Mouse (Mus musculus): Measurements from ENCODE around the gene Cela2a. TPM values are rescaled to one million over a fixed set of nuclear protein-coding genes. Genes with fewer than 3 reads are reported as not detected.
"Not testable (repeated sequence)": the region's sequence is repeated elsewhere in the genome, so short reads cannot be mapped to it uniquely, and the experiment has no call there.

Cela2a gene
- total and polyA plus RNA-seq, 3 experiments = 0.62 TPM; not detected in 2

- intact Hi-C loops (cut with DNase I) = no loop called here
Measured at GRCm38 (mm10) chr4:141781201-141781985, 44.6 kb downstream of the Cela2a start.

DNA sequence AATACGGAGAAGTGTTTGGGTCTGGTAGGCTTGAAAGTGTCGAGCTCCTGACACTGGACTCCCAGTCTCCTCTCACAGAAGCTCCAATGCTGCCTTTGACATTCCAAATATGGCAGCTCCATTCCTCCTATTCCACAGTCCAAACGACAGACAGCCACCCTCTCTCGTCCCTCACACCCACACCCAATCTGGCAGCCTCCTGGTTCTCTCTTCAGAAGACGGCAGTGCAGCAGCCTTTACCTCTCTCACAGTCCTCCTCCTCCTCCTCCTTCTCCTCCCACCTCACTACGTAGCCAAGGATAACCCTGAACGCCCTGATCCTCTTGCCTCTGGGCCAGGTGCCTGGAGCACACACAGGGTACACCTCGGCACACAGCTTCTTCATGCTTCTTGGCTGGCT, 46.1 kb downstream of the Cela2a start:
- no peak overlapping the region for H3K9ac ChIP-seq (ENCODE audit: low read depth, low read length)
- no peaks in the 10 kb centered on the region for H3K27me3 ChIP-seq (ENCODE audit: control insufficient read depth, insufficient read depth, low read length)
- TF ChIP-seq CTCF (IDR thresholded peaks at IDR 0.05) = no peak
- no peak for TF ChIP-seq EP300 (IDR thresholded peaks at IDR 0.05; ENCODE audit: insufficient read depth, low read depth, low read length)
- no peak for TF ChIP-seq POLR2A (IDR thresholded peaks at IDR 0.05; ENCODE audit: insufficient read depth, low read depth, low read length)
- no peak overlapping the region for H3K4me3 ChIP-seq
- no peak overlapping the region for H3K27ac ChIP-seq
- intact Hi-C loops (cut with DNase I) = no loop called here
- H3K36me3 ChIP-seq (ENCODE audit: control insufficient read depth, insufficient read depth, low read length) = no peaks in the 10 kb centered on the region
- no peak for DNase-seq
- H3K79me2 ChIP-seq (replicated peaks; ENCODE audit: control insufficient read depth, insufficient read depth, low read length) = 0 out of 2 replicates have a peak, but pooled peaks cover 1% of the 10 kb centered on the region
- H3K4me1 ChIP-seq (ENCODE audit: control insufficient read depth, insufficient read depth, low read length) = no peaks in the 10 kb centered on the region
- 89% methylated on average over 8 of the region's 8 CpGs for WGBS

More at GRCm38 (mm10) chr4:141781201-141781985, 44.6 kb downstream of the Cela2a start:
- Histone ChIP-seq H3K79me2 (replicated peaks; ENCODE audit: control insufficient read depth, insufficient read depth, low read length) (0 out of 2 replicates have a peak, but pooled peaks cover 1% of the 10 kb centered on the region), H3K9ac (ENCODE audit: low read depth, low read length) (no peak overlapping the region), H3K36me3 (ENCODE audit: control insufficient read depth, insufficient read depth, low read length) (no peaks in the 10 kb centered on the region), H3K4me3 (no peak overlapping the region), H3K27me3 (ENCODE audit: control insufficient read depth, insufficient read depth, low read length) (no peaks in the 10 kb centered on the region), H3K4me1 (ENCODE audit: control insufficient read depth, insufficient read depth, low read length) (no peaks in the 10 kb centered on the region), H3K27ac (no peak overlapping the region)
- TF ChIP-seq EP300 (IDR thresholded peaks at IDR 0.05; ENCODE audit: insufficient read depth, low read depth, low read length) (no peak), POLR2A (IDR thresholded peaks at IDR 0.05; ENCODE audit: insufficient read depth, low read depth, low read length) (no peak), CTCF (IDR thresholded peaks at IDR 0.05) (no peak)
- 80% methylated on average over 8 of the region's 8 CpGs for WGBS
- no peak for DNase-seq

DNA sequence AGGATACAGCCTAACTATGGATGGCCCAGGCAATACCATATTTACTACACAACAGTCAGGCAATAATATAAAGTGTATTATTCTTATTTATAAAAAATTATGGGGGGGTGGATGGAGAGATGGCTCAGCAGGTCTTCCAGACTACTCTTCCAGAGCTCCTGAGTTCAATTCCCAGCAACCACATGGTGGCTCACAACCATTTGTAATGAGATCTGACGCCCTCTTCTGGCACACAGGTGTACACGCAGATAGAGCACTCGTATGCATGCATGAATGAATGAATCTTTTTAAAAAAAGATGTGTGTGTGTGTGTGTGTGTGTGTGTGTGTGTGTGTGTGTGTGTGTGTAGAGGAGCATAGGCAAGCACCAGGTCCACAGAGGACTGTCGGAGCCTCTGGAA, 52.9 kb downstream of the Cela2a start:
- H3K4me3 ChIP-seq; H3K9ac ChIP-seq (ENCODE audit: low read depth, low read length); H3K79me2 ChIP-seq (replicated peaks; ENCODE audit: control insufficient read depth, insufficient read depth, low read length); H3K36me3 ChIP-seq (ENCODE audit: control insufficient read depth, insufficient read depth, low read length); H3K27ac ChIP-seq; intact Hi-C loops (cut with DNase I); H3K27me3 ChIP-seq (ENCODE audit: control insufficient read depth, insufficient read depth, low read length); H3K4me1 ChIP-seq (ENCODE audit: control insufficient read depth, insufficient read depth, low read length); DNase-seq: not testable (repeated sequence)
- peak; percentile 17; the same call in 1 of the 2 replicates for TF ChIP-seq CTCF (IDR thresholded peaks at IDR 0.05)
- 83% methylated on average over 4 of the region's 4 CpGs for WGBS

GRCm38 (mm10) chr4:141771823-141772222, 54.1 kb downstream of the Cela2a start:
- Histone ChIP-seq H3K36me3 (ENCODE audit: control insufficient read depth, insufficient read depth, low read length) (no peaks in the 10 kb centered on the region), H3K9ac (ENCODE audit: low read depth, low read length) (no peak overlapping the region)
- no peak for TF ChIP-seq POLR2A (IDR thresholded peaks at IDR 0.05; ENCODE audit: insufficient read depth, low read depth, low read length)
- no peak for TF ChIP-seq CTCF (IDR thresholded peaks at IDR 0.05)
- TF ChIP-seq EP300 (IDR thresholded peaks at IDR 0.05; ENCODE audit: insufficient read depth, low read depth, low read length) = no peak

DNA sequence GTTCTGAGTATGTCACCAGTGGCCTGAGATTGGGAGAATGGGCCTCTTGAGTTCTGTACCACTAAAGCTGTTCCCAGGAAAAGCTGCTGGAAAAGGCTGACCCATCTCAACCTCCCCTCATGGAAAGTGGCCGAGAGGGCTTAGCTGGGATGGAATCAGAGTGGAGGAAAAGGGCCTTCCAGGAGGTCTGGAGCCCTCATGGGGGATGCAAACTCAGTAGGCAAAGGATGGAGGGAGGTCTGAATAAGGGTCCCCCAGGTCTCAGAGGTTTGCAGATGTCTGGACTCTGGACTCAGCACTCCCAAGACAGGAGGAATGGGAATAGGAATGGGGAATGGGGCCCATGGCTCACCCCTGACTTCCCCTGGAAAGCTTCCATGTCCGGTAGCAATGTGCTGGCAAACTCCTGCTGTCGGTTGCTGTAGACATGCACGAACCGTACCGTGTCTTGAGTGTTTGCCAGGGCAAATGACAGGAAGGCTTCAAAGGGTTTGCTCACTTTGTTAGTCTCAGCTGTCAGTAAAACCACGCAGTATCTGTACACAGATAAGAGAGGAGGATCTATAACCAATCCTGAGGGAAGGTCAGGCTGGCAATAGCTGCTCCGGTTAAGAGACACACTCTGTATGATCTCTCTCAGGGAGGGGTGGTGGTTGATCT, 56.3 kb downstream of the Cela2a start:
- Histone ChIP-seq H3K27me3 (ENCODE audit: control insufficient read depth, insufficient read depth, low read length) (no peaks in the 10 kb centered on the region), H3K79me2 (replicated peaks; ENCODE audit: control insufficient read depth, insufficient read depth, low read length) (no peaks in the 10 kb centered on the region), H3K9ac (ENCODE audit: low read depth, low read length) (no peak overlapping the region), H3K4me3 (no peak overlapping the region), H3K27ac (no peak overlapping the region), H3K36me3 (ENCODE audit: control insufficient read depth, insufficient read depth, low read length) (no peaks in the 10 kb centered on the region), H3K4me1 (ENCODE audit: control insufficient read depth, insufficient read depth, low read length) (peaks cover 12% of the 10 kb centered on the region)
- DNase-seq = no peak
- WGBS = 53% methylated on average over 8 of the region's 8 CpGs
- TF ChIP-seq POLR2A (IDR thresholded peaks at IDR 0.05; ENCODE audit: insufficient read depth, low read depth, low read length) = no peak
- no peak for TF ChIP-seq CTCF (IDR thresholded peaks at IDR 0.05)
- TF ChIP-seq EP300 (IDR thresholded peaks at IDR 0.05; ENCODE audit: insufficient read depth, low read depth, low read length) = no peak
- intact Hi-C loops (cut with DNase I) = no loop called here

More at GRCm38 (mm10) chr4:141771823-141772222, 54.1 kb downstream of the Cela2a start:
- no peak overlapping the region for H3K27ac ChIP-seq
- H3K4me3 ChIP-seq = no peak overlapping the region
- no peaks in the 10 kb centered on the region for H3K27me3 ChIP-seq (ENCODE audit: control insufficient read depth, insufficient read depth, low read length)
- no peaks in the 10 kb centered on the region for H3K79me2 ChIP-seq (replicated peaks; ENCODE audit: control insufficient read depth, insufficient read depth, low read length)
- WGBS = 91% methylated on average over 8 of the region's 8 CpGs
- DNase-seq = no peak
- peaks cover 6% of the 10 kb centered on the region for H3K4me1 ChIP-seq (ENCODE audit: control insufficient read depth, insufficient read depth, low read length)
- intact Hi-C loops (cut with DNase I) = no loop called here
